Mouse (Mus musculus) layer of hippocampus, adult 11-12 months (tissue): Measurements from ENCODE around the gene Wfdc13.
"Not testable (repeated sequence)": the region's sequence is repeated elsewhere in the genome, so short reads cannot be mapped to it uniquely, and the experiment has no call there.

Experiments
- DNase-seq: peaks from one replicate; pipeline ENCODE4 v3.0.0; 2022; ENCODE audit warnings: low spot score

The Wfdc13 gene

GRCm38 (mm10) chr2:164716194-164716786 is 31.4 kb downstream of the Wfdc13 start:
- not testable (repeated sequence) for DNase-seq

GRCm38 (mm10) chr2:164723276-164723675 is 38.4 kb downstream of the Wfdc13 start:
- DNase-seq: no peak

GRCm38 (mm10) chr2:164725895-164726619 is 41.1 kb downstream of the Wfdc13 start:
- peak; percentile 60 for DNase-seq

GRCm38 (mm10) chr2:164731719-164732118 is 46.8 kb downstream of the Wfdc13 start:
- no peak for DNase-seq

GRCm38 (mm10) chr2:164733259-164733658 is 48.4 kb downstream of the Wfdc13 start:
- DNase-seq: no peak

- DNase-seq: no peak
Observed at GRCm38 (mm10) chr2:164734839-164735238, 49.9 kb downstream of the Wfdc13 start.

- no peak for DNase-seq
Observed at GRCm38 (mm10) chr2:164735446-164735845, 50.5 kb downstream of the Wfdc13 start.
